Mouse (Mus musculus): ENCODE measurements at regions not wholly inside any gene's neighbourhood (a gene's known extent, or its start where the extent isn't known, plus 50 kb on each side); places are given as distances from the start of the nearest gene placed in this dataset.

- TF ChIP-seq CTCF (IDR thresholded peaks at IDR 0.05) = no peak
- in situ Hi-C loops (cut with MboI; ENCODE audit: low pct_unique_long_range_greater_than_20kb) = no loop called here
- ATAC-seq = peak; percentile 47
Observed at GRCm38 (mm10) chr13:56021716-56022115, 114.4 kb downstream of the H2afy start.

DNA sequence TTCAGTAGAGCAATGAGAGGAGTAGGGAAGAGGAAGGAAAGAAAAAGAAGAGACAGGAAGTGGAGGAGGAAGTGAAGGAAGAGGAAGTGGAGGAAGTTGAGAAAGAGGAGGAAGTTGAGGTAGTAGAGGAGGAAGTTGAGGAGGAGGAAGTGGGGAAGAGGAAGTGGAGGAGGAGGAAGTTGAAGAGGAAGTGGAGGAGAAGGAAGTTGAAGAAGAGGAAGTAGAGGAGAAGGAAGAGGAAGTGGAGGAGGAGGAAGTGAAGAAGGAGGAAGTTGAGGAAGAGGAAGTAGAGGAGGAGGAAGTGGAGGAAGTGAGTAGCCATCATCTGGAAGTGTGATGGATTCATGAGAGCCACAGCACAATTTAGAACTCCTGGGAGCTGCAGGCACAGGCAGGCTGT is 122.2 kb downstream of the H2afy start:
- ChIA-PET CTCF (no interaction called here), POLR2A (no interaction called here)
- DNase-seq (ENCODE audit: low read depth, low spot score) = no peak
- in situ Hi-C loops (cut with MboI; ENCODE audit: low pct_unique_long_range_greater_than_20kb) = no loop called here
- no peaks in the 10 kb centered on the region for H3K27me3 ChIP-seq
- no peak for ATAC-seq
- TF ChIP-seq CTCF (IDR thresholded peaks at IDR 0.05) = no peak

More at GRCm38 (mm10) chr13:56021716-56022115, 114.4 kb downstream of the H2afy start:
- no peaks in the 10 kb centered on the region for H3K27me3 ChIP-seq
- CTCF ChIA-PET = no interaction called here
- DNase-seq (ENCODE audit: low read depth, low spot score) = no peak
- POLR2A ChIA-PET = no interaction called here

GRCm38 (mm10) chr13:56010416-56010815 is 125.7 kb downstream of the H2afy start:
- ChIA-PET CTCF (no interaction called here), POLR2A (no interaction called here)
- no peak for TF ChIP-seq CTCF (IDR thresholded peaks at IDR 0.05)
- DNase-seq (ENCODE audit: low read depth, low spot score) (no peak), ATAC-seq (no peak)
- in situ Hi-C loops (cut with MboI; ENCODE audit: low pct_unique_long_range_greater_than_20kb) = no loop called here
- no peaks in the 10 kb centered on the region for H3K27me3 ChIP-seq

GRCm38 (mm10) chr13:56006827-56007226 is 129.3 kb downstream of the H2afy start:
- no peak for ATAC-seq
- ChIA-PET POLR2A (no interaction called here), CTCF (no interaction called here)
- no peak for DNase-seq (ENCODE audit: low read depth, low spot score)
- H3K27me3 ChIP-seq = no peaks in the 10 kb centered on the region
- no peak for TF ChIP-seq CTCF (IDR thresholded peaks at IDR 0.05)
- in situ Hi-C loops (cut with MboI; ENCODE audit: low pct_unique_long_range_greater_than_20kb) = no loop called here

DNA sequence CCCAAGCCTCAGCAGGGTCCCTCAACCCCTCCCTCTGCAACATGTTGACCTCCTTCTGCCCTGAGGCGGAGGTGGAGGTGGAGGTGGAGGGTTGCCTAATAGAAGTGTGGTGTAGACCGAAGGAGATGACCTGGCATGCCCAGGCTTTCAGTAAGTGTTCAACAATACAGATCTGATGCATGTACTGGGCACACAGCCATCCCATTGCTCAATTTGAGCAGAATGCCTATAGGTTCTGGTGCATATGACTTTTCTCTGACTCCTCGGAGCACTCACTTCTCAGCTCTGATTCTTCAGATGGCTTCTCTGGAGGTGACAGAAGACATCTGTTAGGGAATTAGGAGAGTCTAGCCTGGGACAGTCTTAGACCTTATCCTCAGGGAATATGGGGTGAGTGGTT is 130.4 kb downstream of the H2afy start:
- POLR2A ChIA-PET = no interaction called here
- no peaks in the 10 kb centered on the region for H3K27me3 ChIP-seq
- in situ Hi-C loops (cut with MboI; ENCODE audit: low pct_unique_long_range_greater_than_20kb) = no loop called here
- ATAC-seq (no peak), DNase-seq (ENCODE audit: low read depth, low spot score) (no peak)
- CTCF ChIA-PET = no interaction called here
- TF ChIP-seq CTCF (IDR thresholded peaks at IDR 0.05) = no peak

GRCm38 (mm10) chr13:56003724-56004393 is 132.3 kb downstream of the H2afy start:
- no peaks in the 10 kb centered on the region for H3K27me3 ChIP-seq
- no peak for TF ChIP-seq CTCF (IDR thresholded peaks at IDR 0.05)
- in situ Hi-C loops (cut with MboI; ENCODE audit: low pct_unique_long_range_greater_than_20kb) = no loop called here
- POLR2A ChIA-PET = no interaction called here
- DNase-seq (ENCODE audit: low read depth, low spot score) (no peak), ATAC-seq (no peak)
- CTCF ChIA-PET = no interaction called here

GRCm38 (mm10) chr13:55995255-55995654 is 140.9 kb downstream of the H2afy start:
- CTCF ChIA-PET = no interaction called here
- TF ChIP-seq CTCF (IDR thresholded peaks at IDR 0.05) = no peak
- DNase-seq (ENCODE audit: low read depth, low spot score) (no peak), ATAC-seq (no peak)
- no peaks in the 10 kb centered on the region for H3K27me3 ChIP-seq
- POLR2A ChIA-PET = no interaction called here
- in situ Hi-C loops (cut with MboI; ENCODE audit: low pct_unique_long_range_greater_than_20kb) = no loop called here

- no peaks in the 10 kb centered on the region for H3K27me3 ChIP-seq
- ATAC-seq (no peak), DNase-seq (ENCODE audit: low read depth, low spot score) (no peak)
- TF ChIP-seq CTCF (IDR thresholded peaks at IDR 0.05) = no peak
- POLR2A ChIA-PET = no interaction called here
- in situ Hi-C loops (cut with MboI; ENCODE audit: low pct_unique_long_range_greater_than_20kb) = no loop called here
- CTCF ChIA-PET = no interaction called here
Observed at GRCm38 (mm10) chr13:55994460-55994859, 141.7 kb downstream of the H2afy start.

- no peak for TF ChIP-seq CTCF (IDR thresholded peaks at IDR 0.05)
- CTCF ChIA-PET = no interaction called here
- DNase-seq (ENCODE audit: low read depth, low spot score) (no peak), ATAC-seq (no peak)
- POLR2A ChIA-PET = no interaction called here
- in situ Hi-C loops (cut with MboI; ENCODE audit: low pct_unique_long_range_greater_than_20kb) = no loop called here
- no peaks in the 10 kb centered on the region for H3K27me3 ChIP-seq
Observed at GRCm38 (mm10) chr13:55992699-55993098, 143.5 kb downstream of the H2afy start.

DNA sequence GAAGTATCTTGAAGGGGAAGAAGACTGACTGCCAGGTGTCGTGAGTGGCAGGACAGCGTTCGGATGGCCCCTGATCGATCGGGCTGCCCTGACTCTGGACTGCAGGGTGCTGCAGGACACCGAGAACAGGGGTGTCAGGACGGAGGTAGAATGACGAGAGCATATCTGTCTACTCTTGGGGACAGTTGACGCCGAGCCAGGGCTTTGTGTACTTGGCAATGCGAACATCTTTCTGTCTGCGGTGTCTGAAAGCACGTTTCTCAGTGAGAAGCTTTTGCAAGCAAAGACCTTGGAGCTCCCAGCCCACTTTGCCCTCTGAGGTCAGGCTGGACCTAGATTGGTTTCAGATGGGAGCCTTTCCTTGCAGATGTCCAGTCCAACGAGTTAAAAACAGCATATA is 144.9 kb downstream of the H2afy start:
- in situ Hi-C loops (cut with MboI; ENCODE audit: low pct_unique_long_range_greater_than_20kb) = no loop called here
- no peaks in the 10 kb centered on the region for H3K27me3 ChIP-seq
- no peak for TF ChIP-seq CTCF (IDR thresholded peaks at IDR 0.05)
- DNase-seq (ENCODE audit: low read depth, low spot score) (no peak), ATAC-seq (no peak)
- POLR2A ChIA-PET = interaction anchor here (0.7 kb wide), 1 partner anchor 149 kb away, joined by 3 read pairs; no protein-coding TSS in a partner anchor
- CTCF ChIA-PET = no interaction called here

DNA sequence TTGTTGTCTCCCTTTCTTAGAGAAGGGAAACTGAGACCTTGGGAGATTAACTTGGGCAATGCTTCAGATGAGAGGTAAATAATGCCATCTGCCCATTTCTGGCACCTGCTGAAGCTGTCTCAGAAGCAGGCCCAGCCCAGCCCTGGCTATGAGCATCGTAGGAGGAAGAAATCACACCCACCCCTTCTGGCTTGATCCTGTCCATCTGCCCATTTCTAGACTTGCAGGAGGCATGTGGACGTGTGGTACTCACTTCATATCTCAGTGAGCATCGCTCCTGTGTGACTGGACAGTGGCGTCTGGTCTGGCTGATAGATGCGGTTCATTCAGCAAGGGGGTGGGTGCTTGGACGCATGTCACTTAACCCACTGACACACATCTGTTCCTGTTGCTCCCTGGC is 146.0 kb downstream of the H2afy start:
- DNase-seq (ENCODE audit: low read depth, low spot score) (no peak), ATAC-seq (no peak)
- no peak for TF ChIP-seq CTCF (IDR thresholded peaks at IDR 0.05)
- no peaks in the 10 kb centered on the region for H3K27me3 ChIP-seq
- ChIA-PET POLR2A (no interaction called here), CTCF (no interaction called here)
- in situ Hi-C loops (cut with MboI; ENCODE audit: low pct_unique_long_range_greater_than_20kb) = no loop called here

DNA sequence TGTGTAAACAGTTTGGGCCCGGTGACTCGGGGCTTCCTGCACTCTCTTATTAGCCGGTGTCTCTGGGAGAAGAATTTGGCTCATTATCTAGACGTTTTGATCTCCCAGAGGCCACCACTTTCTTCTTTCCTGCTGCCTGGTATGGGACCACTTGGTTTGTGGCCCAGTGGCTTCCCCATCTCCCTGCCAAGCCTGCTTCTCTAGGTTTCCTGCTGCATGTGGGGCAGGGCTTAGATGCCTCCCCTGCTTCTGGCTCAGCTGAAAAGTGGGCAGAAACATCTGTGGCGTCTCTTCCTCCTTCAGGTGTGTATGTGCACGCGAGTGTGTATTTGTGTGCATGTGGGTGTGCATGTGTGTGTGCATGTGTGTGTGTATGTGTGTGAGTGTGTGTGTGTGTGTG is 146.8 kb downstream of the H2afy start:
- DNase-seq (ENCODE audit: low read depth, low spot score) (no peak), ATAC-seq (no peak)
- in situ Hi-C loops (cut with MboI; ENCODE audit: low pct_unique_long_range_greater_than_20kb) = no loop called here
- TF ChIP-seq CTCF (IDR thresholded peaks at IDR 0.05) = no peak
- CTCF ChIA-PET = no interaction called here
- POLR2A ChIA-PET = no interaction called here
- no peaks in the 10 kb centered on the region for H3K27me3 ChIP-seq

All from Patski (cell line).